Mouse (Mus musculus) heart, adult 2 months (tissue): ENCODE data around the gene Lama1. TPM values are rescaled to one million over a fixed set of nuclear protein-coding genes. Genes with fewer than 3 reads are reported as not detected.

Experiments
- DNase-seq, 2 experiments: peaks; one replicate each; pipeline ENCODE4 v3.0.0; 2021
- H3K27ac ChIP-seq: fragments of 200-600 bp; 2 replicates; pipeline ENCODE4 v1.8.1; 2022
- H3K27me3 ChIP-seq: fragments of 200-500 bp; 2 replicates; pipeline ENCODE4 v1.6.1; 2012; ENCODE audit warnings: mild to moderate bottlenecking, low read length, inconsistent platforms, mixed read lengths; ENCODE audit not compliant: control insufficient read depth, insufficient read depth
- H3K36me3 ChIP-seq: fragments of 200-500 bp; 2 replicates; pipeline ENCODE4 v1.6.1; 2012; ENCODE audit warnings: low read length, inconsistent platforms; ENCODE audit not compliant: control insufficient read depth, insufficient read depth
- H3K4me1 ChIP-seq: fragments of 200-500 bp; 2 replicates; pipeline ENCODE4 v1.6.1; 2011; ENCODE audit warnings: low read length; ENCODE audit not compliant: control insufficient read depth, insufficient read depth
- H3K4me3 ChIP-seq: fragments of 200-600 bp; 2 replicates; pipeline ENCODE4 v1.8.1; 2022
- H3K79me2 ChIP-seq: fragments of 200-500 bp; replicated peaks from 2 replicates; pipeline ENCODE4 v1.6.1; 2012; ENCODE audit warnings: mild to moderate bottlenecking, inconsistent platforms, low read length, moderate library complexity, mixed read lengths; ENCODE audit not compliant: control insufficient read depth, insufficient read depth
- H3K9ac ChIP-seq: fragments of 200-500 bp; 2 replicates; pipeline ENCODE4 v1.6.1; 2012; ENCODE audit warnings: low read depth, mild to moderate bottlenecking, control low read depth, inconsistent platforms, low read length, mixed read lengths
- CTCF ChIP-seq: fragments of 200-600 bp; IDR thresholded peaks from 2 replicates; pipeline ENCODE4 v1.8.1; 2022; ENCODE audit warnings: antibody characterized with exemption, mild to moderate bottlenecking, moderate library complexity
- EP300 ChIP-seq: fragments of 200-500 bp; IDR thresholded peaks from 2 replicates; pipeline ENCODE4 v1.6.1; 2011; ENCODE audit warnings: low read depth, low read length, control low read depth; ENCODE audit not compliant: insufficient read depth
- POLR2A ChIP-seq: fragments of 200-500 bp; IDR thresholded peaks from 2 replicates; pipeline ENCODE4 v1.6.1; 2011; ENCODE audit warnings: mild to moderate bottlenecking, low read depth, low read length, control low read depth; ENCODE audit not compliant: insufficient read depth
- WGBS: fragments of 180-500 bp; shearing (Covaris S2); methylation state at CpG from one replicate; pipeline ENCODE4 v1.1.7; 2018; 5-methylcytosine and 5-hydroxymethylcytosine counted together
- intact Hi-C: fragments of 180-260 bp; cut with DNase I; formaldehyde crosslinking; loops from one replicate; pipeline ENCODE4 v1.15.1; 2025
- long read RNA-seq: library from polyadenylated mRNA; stranded (forward); transcript quantifications from one replicate; pipeline ENCODE4 v2.0.0, GENCODE M21; 2021
- polyA plus RNA-seq: library from polyadenylated mRNA; depleted of rRNA; stranded (reverse); fragments of >200 nt; gene quantifications from 2 replicates; pipeline ENCODE4 v1.2.3, GENCODE M21; 2012; rRNA removed
- total RNA-seq, 2 experiments: library from RNA; stranded (reverse); gene quantifications; 2 replicates each; pipeline ENCODE4 v1.2.3; 2021

Lama1 gene
- under 1 TPM; 0.64 to 0.86 TPM for total RNA-seq
- 0.02 and 0.26 TPM in 2 replicates for polyA plus RNA-seq
- long read RNA-seq, partial matches to known transcripts: 1 of 1 reads
- long read RNA-seq, other reads (novel, unspliced or antisense): 0 of 1 reads

- H3K36me3 ChIP-seq: no peaks in the 10 kb centered on the region
- H3K4me3 ChIP-seq: peak within 1 kb of the TSS; percentile 60
- 3% methylated on average over 32 of the region's 32 CpGs for WGBS
- intact Hi-C loops: no loop called here
- H3K27ac ChIP-seq: no peak within 1 kb of the TSS
- no peaks in the 10 kb centered on the region for H3K79me2 ChIP-seq
- peak within 1 kb of the TSS; percentile 38; the same call in 1 of the 2 replicates for H3K9ac ChIP-seq
- TF ChIP-seq POLR2A (no peak), CTCF (peak; percentile 74)
- peaks cover 8% of the 10 kb centered on the region; the same call in 1 of the 2 replicates for H3K27me3 ChIP-seq
- H3K4me1 ChIP-seq: peaks cover 1% of the 10 kb centered on the region; the same call in 1 of the 2 replicates
- DNase-seq: peak; percentile 57 to 75
These were observed at the start of gene Lama1 for GRCm38 (mm10) chr17:67696694-67697386. Gene Lama1, plus strand, starts transcription at chr17:67697259.

GRCm38 (mm10) chr17:67651506-67651905 lies 45.6 kb upstream of the Lama1 start:
- no peaks in the 10 kb centered on the region for H3K27me3 ChIP-seq
- H3K4me1 ChIP-seq: no peaks in the 10 kb centered on the region
- intact Hi-C loops: loop anchor here (1.0 kb wide), 1 partner anchor 186 kb away; no protein-coding TSS in a partner anchor
- no peaks in the 10 kb centered on the region for H3K79me2 ChIP-seq
- DNase-seq: peak; percentile 40
- H3K36me3 ChIP-seq: no peaks in the 10 kb centered on the region
- TF ChIP-seq POLR2A: no peak
- 0 out of 2 replicates have a peak, but pooled peaks have one; percentile 38 for TF ChIP-seq EP300
- TF ChIP-seq CTCF: no peak
- H3K4me3 ChIP-seq: no peak overlapping the region
- H3K27ac ChIP-seq: no peak overlapping the region
- no peak overlapping the region for H3K9ac ChIP-seq
- WGBS: 9% methylated on average over 4 of the region's 4 CpGs

- H3K4me3 ChIP-seq: no peak overlapping the region
- intact Hi-C loops: loop anchor here (10.0 kb wide), 1 partner anchor 189 kb away; no protein-coding TSS in a partner anchor
- no peaks in the 10 kb centered on the region for H3K27me3 ChIP-seq
- no peak for DNase-seq
- no peaks in the 10 kb centered on the region for H3K4me1 ChIP-seq
- no peak for TF ChIP-seq POLR2A
- TF ChIP-seq EP300: no peak
- no peaks in the 10 kb centered on the region for H3K36me3 ChIP-seq
- no peak overlapping the region for H3K27ac ChIP-seq
- no peaks in the 10 kb centered on the region for H3K79me2 ChIP-seq
- H3K9ac ChIP-seq: no peak overlapping the region
- 74% methylated on average over 3 of the region's 3 CpGs for WGBS
These were observed 32.8 kb upstream of the Lama1 start for GRCm38 (mm10) chr17:67664299-67664698.

- no peak overlapping the region for H3K4me3 ChIP-seq
- H3K27ac ChIP-seq: no peak overlapping the region
- no peaks in the 10 kb centered on the region for H3K36me3 ChIP-seq
- no peak overlapping the region for H3K9ac ChIP-seq
- WGBS: 53% methylated on average over 5 of the region's 5 CpGs
- intact Hi-C loops: loop anchor here (10.0 kb wide), 1 partner anchor 192 kb away; no protein-coding TSS in a partner anchor
- no peak for DNase-seq
- TF ChIP-seq EP300 (no peak), CTCF (no peak), POLR2A (no peak)
- H3K27me3 ChIP-seq: no peaks in the 10 kb centered on the region
- no peaks in the 10 kb centered on the region for H3K79me2 ChIP-seq
- no peaks in the 10 kb centered on the region for H3K4me1 ChIP-seq
These were observed 30.1 kb upstream of the Lama1 start for GRCm38 (mm10) chr17:67666981-67667380.

GRCm38 (mm10) chr17:67667981-67668380 lies 29.1 kb upstream of the Lama1 start:
- Histone ChIP-seq H3K36me3 (no peaks in the 10 kb centered on the region), H3K27me3 (no peaks in the 10 kb centered on the region), H3K4me3 (no peak overlapping the region), H3K27ac (no peak overlapping the region), H3K79me2 (no peaks in the 10 kb centered on the region), H3K4me1 (no peaks in the 10 kb centered on the region), H3K9ac (no peak overlapping the region)
- peak; percentile 92 for TF ChIP-seq CTCF
- TF ChIP-seq EP300: peak; percentile 91
- no peak for TF ChIP-seq POLR2A
- DNase-seq: peak; percentile 43 to 66
- WGBS: 11% methylated on average over 3 of the region's 3 CpGs
- intact Hi-C loops: loop anchor here (2.0 to 10.0 kb wide), 3 partner anchors 193 to 1089 kb away; partner anchors contain the start of gene Ptprm

GRCm38 (mm10) chr17:67678576-67678975 lies 18.5 kb upstream of the Lama1 start:
- H3K4me3 ChIP-seq: no peak overlapping the region
- 77% methylated on average over 1 of the region's 1 CpGs for WGBS
- no peak overlapping the region for H3K9ac ChIP-seq
- H3K36me3 ChIP-seq: no peaks in the 10 kb centered on the region
- TF ChIP-seq POLR2A: no peak
- no peak for TF ChIP-seq CTCF
- TF ChIP-seq EP300: no peak
- no peaks in the 10 kb centered on the region for H3K27me3 ChIP-seq
- intact Hi-C loops: no loop called here
- no peak overlapping the region for H3K27ac ChIP-seq
- no peaks in the 10 kb centered on the region for H3K79me2 ChIP-seq
- DNase-seq: no peak
- no peaks in the 10 kb centered on the region for H3K4me1 ChIP-seq
